Mouse (Mus musculus) limb, embryonic 11.5 days (tissue): ENCODE results near the gene Cadps2. TPM values are rescaled to one million over a fixed set of nuclear protein-coding genes. Genes with fewer than 3 reads are reported as not detected.

Source experiments
- ATAC-seq: fragments of 200-750 bp; cut with Nextera tagmentation; 2 replicates; pipeline ENCODE4 v1.8.0; 2017; ENCODE audit warnings: low read depth; ENCODE audit not compliant: insufficient number of reproducible peaks, low FRiP score, low TSS enrichment
- DNase-seq: peaks from one replicate; pipeline ENCODE4 v3.0.0-alpha.2; 2015; ENCODE audit warnings: low spot score
- H3K27ac ChIP-seq: fragments of 300-500 bp; sonication (generic); replicated peaks from 2 replicates; pipeline ENCODE4 v1.5.1; 2014; ENCODE audit warnings: low read depth, mild to moderate bottlenecking, low read length
- H3K27me3 ChIP-seq: fragments of 300-500 bp; sonication (generic); 2 replicates; pipeline ENCODE4 v1.6.1; 2014; ENCODE audit warnings: mild to moderate bottlenecking, low read length, mixed read lengths; ENCODE audit not compliant: control insufficient read depth, insufficient read depth
- H3K36me3 ChIP-seq: fragments of 300-500 bp; sonication (generic); 2 replicates; pipeline ENCODE4 v1.6.1; 2014; ENCODE audit warnings: mild to moderate bottlenecking, low read length, moderate library complexity, mixed read lengths; ENCODE audit not compliant: control insufficient read depth, insufficient read depth
- H3K4me1 ChIP-seq: fragments of 300-500 bp; sonication (generic); 2 replicates; pipeline ENCODE4 v1.6.1; 2014; ENCODE audit warnings: low read length, mixed read lengths; ENCODE audit not compliant: control insufficient read depth, insufficient read depth
- H3K4me2 ChIP-seq: fragments of 300-500 bp; sonication (generic); 2 replicates; pipeline ENCODE4 v1.6.1; 2014; ENCODE audit warnings: low read depth, mild to moderate bottlenecking, moderate library complexity; ENCODE audit not compliant: severe bottlenecking
- H3K4me3 ChIP-seq: fragments of 300-500 bp; sonication (generic); 2 replicates; pipeline ENCODE4 v1.5.1; 2014; ENCODE audit warnings: low read depth, low read length
- H3K9ac ChIP-seq: fragments of 300-500 bp; sonication (generic); 2 replicates; pipeline ENCODE4 v1.6.1; 2014; ENCODE audit warnings: mild to moderate bottlenecking, low read length
- H3K9me3 ChIP-seq: fragments of 300-500 bp; sonication (generic); 2 replicates; pipeline ENCODE4 v1.6.1; 2016; ENCODE audit warnings: low read length; ENCODE audit not compliant: control insufficient read depth
- WGBS: fragments of 180-500 bp; shearing (Covaris S2); extraction: QIAGEN DNeasy Blood & Tissue Kit; methylation state at CpG from one replicate; pipeline ENCODE4 v1.1.7; 2014; 5-methylcytosine and 5-hydroxymethylcytosine counted together
- polyA plus RNA-seq: library from polyadenylated mRNA; unstranded; fragments of >200 nt; fragmentation: Nextera tagmentation; extraction: Ambion mirVana; gene quantifications from 2 replicates; pipeline ENCODE4 v1.2.1, GENCODE M21; 2014

Cadps2 gene
- polyA plus RNA-seq, 1 experiment from 2014 or later = 3.3 TPM

- no peak overlapping the region for H3K27ac ChIP-seq
- DNase-seq = no peak
- no peak overlapping the region for H3K9ac ChIP-seq
- H3K27me3 ChIP-seq = no peaks in the 10 kb centered on the region
- H3K9me3 ChIP-seq = no peaks in the 10 kb centered on the region
- H3K36me3 ChIP-seq = no peaks in the 10 kb centered on the region
- H3K4me3 ChIP-seq = no peak overlapping the region
- no peak for ATAC-seq
- H3K4me2 ChIP-seq = no peak overlapping the region
- WGBS = 95% methylated on average over 11 of the region's 11 CpGs
- H3K4me1 ChIP-seq = no peaks in the 10 kb centered on the region
Measured at GRCm38 (mm10) chr6:23853464-23853863, 14.2 kb upstream of the Cadps2 start.

GRCm38 (mm10) chr6:23840001-23840400, 780 bp upstream of the Cadps2 start:
- no peak overlapping the region for H3K9ac ChIP-seq
- ATAC-seq = no peak
- H3K4me3 ChIP-seq = peak overlapping the region; percentile 61
- H3K4me1 ChIP-seq = no peaks in the 10 kb centered on the region
- H3K36me3 ChIP-seq = no peaks in the 10 kb centered on the region
- no peak for DNase-seq
- H3K4me2 ChIP-seq = peak overlapping the region; percentile 88
- 2% methylated on average over 15 of the region's 15 CpGs for WGBS
- H3K9me3 ChIP-seq = no peaks in the 10 kb centered on the region
- no peak overlapping the region for H3K27ac ChIP-seq
- H3K27me3 ChIP-seq = peaks cover 15% of the 10 kb centered on the region; the same call in 1 of the 2 replicates

GRCm38 (mm10) chr6:23838401-23839008, 716 bp downstream of the Cadps2 start:
- Histone ChIP-seq H3K9me3 (no peaks in the 10 kb centered on the region), H3K27ac (no peak overlapping the region), H3K4me2 (peak overlapping the region; percentile 88), H3K36me3 (no peaks in the 10 kb centered on the region), H3K4me3 (peak overlapping the region; percentile 61), H3K9ac (peak overlapping the region; percentile 58), H3K4me1 (no peaks in the 10 kb centered on the region), H3K27me3 (peaks cover 15% of the 10 kb centered on the region; the same call in 1 of the 2 replicates)
- ATAC-seq (peak; percentile 44), DNase-seq (peak; percentile 52)
- 1% methylated on average over 35 of the region's 35 CpGs for WGBS

GRCm38 (mm10) chr6:23837631-23838030, 1.6 kb downstream of the Cadps2 start:
- Histone ChIP-seq H3K9me3 (no peaks in the 10 kb centered on the region), H3K36me3 (no peaks in the 10 kb centered on the region), H3K4me1 (no peaks in the 10 kb centered on the region), H3K4me3 (no peak overlapping the region), H3K27ac (no peak overlapping the region), H3K27me3 (peaks cover 15% of the 10 kb centered on the region; the same call in 1 of the 2 replicates), H3K9ac (no peak overlapping the region), H3K4me2 (no peak overlapping the region)
- ATAC-seq (no peak), DNase-seq (no peak)
- 92% methylated on average over 7 of the region's 7 CpGs for WGBS

- no peak overlapping the region for H3K27ac ChIP-seq
- no peaks in the 10 kb centered on the region for H3K9me3 ChIP-seq
- 89% methylated on average over 5 of the region's 5 CpGs for WGBS
- H3K27me3 ChIP-seq = peaks cover 15% of the 10 kb centered on the region; the same call in 1 of the 2 replicates
- no peaks in the 10 kb centered on the region for H3K36me3 ChIP-seq
- no peak overlapping the region for H3K9ac ChIP-seq
- H3K4me2 ChIP-seq = no peak overlapping the region
- DNase-seq (no peak), ATAC-seq (no peak)
- H3K4me1 ChIP-seq = no peaks in the 10 kb centered on the region
- H3K4me3 ChIP-seq = no peak overlapping the region
Measured at GRCm38 (mm10) chr6:23837127-23837526, 2.1 kb downstream of the Cadps2 start.

GRCm38 (mm10) chr6:23836694-23837093, 2.5 kb downstream of the Cadps2 start:
- Histone ChIP-seq H3K27me3 (peaks cover 15% of the 10 kb centered on the region; the same call in 1 of the 2 replicates), H3K9ac (no peak overlapping the region), H3K36me3 (no peaks in the 10 kb centered on the region), H3K27ac (no peak overlapping the region), H3K4me3 (no peak overlapping the region), H3K4me2 (no peak overlapping the region), H3K9me3 (no peaks in the 10 kb centered on the region), H3K4me1 (no peaks in the 10 kb centered on the region)
- ATAC-seq (no peak), DNase-seq (no peak)
- WGBS = 61% methylated on average over 2 of the region's 2 CpGs

- Histone ChIP-seq H3K27me3 (peaks cover 15% of the 10 kb centered on the region; the same call in 1 of the 2 replicates), H3K4me3 (no peak overlapping the region), H3K4me2 (no peak overlapping the region), H3K9ac (no peak overlapping the region), H3K36me3 (no peaks in the 10 kb centered on the region), H3K9me3 (no peaks in the 10 kb centered on the region), H3K4me1 (no peaks in the 10 kb centered on the region), H3K27ac (no peak overlapping the region)
- WGBS = 87% methylated on average over 4 of the region's 4 CpGs
- DNase-seq (no peak), ATAC-seq (no peak)
Measured at GRCm38 (mm10) chr6:23835552-23835951, 3.7 kb downstream of the Cadps2 start.

GRCm38 (mm10) chr6:23830741-23831140, 8.5 kb downstream of the Cadps2 start:
- WGBS = 56% methylated on average over 3 of the region's 3 CpGs
- DNase-seq (no peak), ATAC-seq (no peak)
- no peaks in the 10 kb centered on the region for H3K9me3 ChIP-seq
- no peak overlapping the region for H3K9ac ChIP-seq
- no peak overlapping the region for H3K4me2 ChIP-seq
- no peak overlapping the region for H3K4me3 ChIP-seq
- H3K4me1 ChIP-seq = no peaks in the 10 kb centered on the region
- no peaks in the 10 kb centered on the region for H3K36me3 ChIP-seq
- no peaks in the 10 kb centered on the region for H3K27me3 ChIP-seq
- H3K27ac ChIP-seq = no peak overlapping the region

GRCm38 (mm10) chr6:23829338-23829737, 9.9 kb downstream of the Cadps2 start:
- no peak for DNase-seq
- 91% methylated on average over 2 of the region's 2 CpGs for WGBS

More at GRCm38 (mm10) chr6:23829338-23829737, 9.9 kb downstream of the Cadps2 start:
- H3K27ac ChIP-seq = no peak overlapping the region
- H3K9ac ChIP-seq = no peak overlapping the region
- ATAC-seq = no peak
- no peaks in the 10 kb centered on the region for H3K36me3 ChIP-seq
- H3K4me2 ChIP-seq = no peak overlapping the region
- no peak overlapping the region for H3K4me3 ChIP-seq
- no peaks in the 10 kb centered on the region for H3K4me1 ChIP-seq
- no peaks in the 10 kb centered on the region for H3K9me3 ChIP-seq
- H3K27me3 ChIP-seq = no peaks in the 10 kb centered on the region
